Mouse (Mus musculus) CH12.LX (cell line): Measurements from ENCODE around the gene Zmat5. TPM values are rescaled to one million over a fixed set of nuclear protein-coding genes. Genes with fewer than 3 reads are reported as not detected.
A peak's percentile ranks its signal among the peaks of the same experiment; 100 is the strongest.

Experiments
- DNase-seq: peaks from one replicate; pipeline ENCODE4 v3.0.0-alpha.2; 2013; ENCODE audit errors: extremely low read depth
- H3K27ac ChIP-seq: 2 replicates; pipeline ENCODE4 v1.5.1; 2012; ENCODE audit warnings: low read depth, mild to moderate bottlenecking, control low read depth, moderate library complexity; ENCODE audit not compliant: insufficient read depth
- H3K27me3 ChIP-seq: replicated peaks from 2 replicates; pipeline ENCODE3; 2012; ENCODE audit warnings: inconsistent platforms
- H3K36me3 ChIP-seq, 2 experiments: replicated peaks in 1 of 2; 2 replicates each; pipeline versions ENCODE3 to v1.6.1; 2012; ENCODE audit warnings: inconsistent platforms in 1 of 2, low read length in 1 of 2, mild to moderate bottlenecking in 1 of 2, mixed read lengths in 1 of 2, moderate library complexity in 1 of 2; ENCODE audit not compliant: control insufficient read depth in 1 of 2, insufficient read depth in 1 of 2
- H3K4me1 ChIP-seq, 2 experiments: 2 replicates each; pipeline ENCODE4 v1.6.1; 2012; ENCODE audit warnings: inconsistent platforms in 1 of 2, moderate library complexity in 1 of 2; ENCODE audit not compliant: insufficient read depth in 2 of 2, control insufficient read depth in 1 of 2
- H3K4me2 ChIP-seq: 2 replicates; pipeline ENCODE4 v1.6.1; 2012; ENCODE audit warnings: low read depth, mild to moderate bottlenecking, control low read depth; ENCODE audit not compliant: poor library complexity, insufficient read depth, severe bottlenecking
- H3K4me3 ChIP-seq, 3 experiments: fragments of 150-350 bp in 1 of 3; sonication (generic) in 1 of 3; replicated peaks in 1 of 3; 2 replicates each; pipeline versions ENCODE3 to v1.5.1; 2011 to 2012; ENCODE audit warnings: low read depth in 2 of 3, low read length in 2 of 3, mild to moderate bottlenecking in 2 of 3, moderate library complexity in 2 of 3, control low read depth in 1 of 3, improper control_type of control experiment in 1 of 3, inconsistent platforms in 1 of 3, mixed read lengths in 1 of 3; ENCODE audit not compliant: poor library complexity in 1 of 3
- H3K79me2 ChIP-seq: replicated peaks from 2 replicates; pipeline ENCODE4 v1.6.1; 2012; ENCODE audit warnings: mild to moderate bottlenecking, moderate library complexity; ENCODE audit not compliant: control insufficient read depth, poor library complexity, insufficient read depth, severe bottlenecking; ENCODE audit errors: extremely low read depth
- H3K9ac ChIP-seq: 2 replicates; pipeline ENCODE4 v1.6.1; 2012; ENCODE audit warnings: low read depth, mild to moderate bottlenecking, control low read depth, moderate library complexity; ENCODE audit not compliant: insufficient read depth
- H3K9me3 ChIP-seq: replicated peaks from 2 replicates; pipeline ENCODE3; 2012; ENCODE audit warnings: low read length, inconsistent platforms, mixed read lengths
- ELF1 ChIP-seq: IDR thresholded peaks from 2 replicates; pipeline ENCODE4 v1.6.1; 2014; ENCODE audit warnings: low read depth, mild to moderate bottlenecking, inconsistent platforms, low read length, improper control_type of control experiment
- EP300 ChIP-seq: IDR thresholded peaks from 2 replicates; pipeline ENCODE4 v1.6.1; 2011; ENCODE audit warnings: low read length, improper control_type of control experiment
- ETS1 ChIP-seq: conservative IDR thresholded peaks from 2 replicates; pipeline ENCODE4 v1.6.1; 2012; ENCODE audit warnings: low read depth, mild to moderate bottlenecking, inconsistent platforms, low read length, improper control_type of control experiment, moderate library complexity
- HCFC1 ChIP-seq: IDR thresholded peaks from 2 replicates; pipeline ENCODE4 v1.6.1; 2012; ENCODE audit warnings: low read depth, mild to moderate bottlenecking, inconsistent platforms, low read length, improper control_type of control experiment
- JUN ChIP-seq: IDR thresholded peaks from 2 replicates; pipeline ENCODE4 v1.6.1; 2011; ENCODE audit warnings: low read depth, mild to moderate bottlenecking, low read length, improper control_type of control experiment, moderate library complexity; ENCODE audit not compliant: insufficient read depth
- MAFK ChIP-seq: IDR thresholded peaks from 2 replicates; pipeline ENCODE4 v1.6.1; 2011; ENCODE audit warnings: low read length, improper control_type of control experiment; ENCODE audit not compliant: insufficient replicate concordance
- MAX ChIP-seq: IDR thresholded peaks from 2 replicates; pipeline ENCODE4 v1.6.1; 2011; ENCODE audit warnings: low read length, improper control_type of control experiment
- MXI1 ChIP-seq: IDR thresholded peaks from 2 replicates; pipeline ENCODE4 v1.6.1; 2011; ENCODE audit warnings: mild to moderate bottlenecking, low read depth, low read length, improper control_type of control experiment
- NELFE ChIP-seq: IDR thresholded peaks from 2 replicates; pipeline ENCODE4 v1.6.1; 2011; ENCODE audit warnings: low read depth, low read length, improper control_type of control experiment
- NRF1 ChIP-seq: IDR thresholded peaks from 2 replicates; pipeline ENCODE4 v1.6.1; 2014; ENCODE audit warnings: low read depth, mild to moderate bottlenecking, inconsistent platforms, low read length, improper control_type of control experiment, moderate library complexity
- RAD21 ChIP-seq: IDR thresholded peaks from 2 replicates; pipeline ENCODE4 v1.6.1; 2011; ENCODE audit warnings: low read depth, mild to moderate bottlenecking, low read length, improper control_type of control experiment, moderate library complexity
- SIN3A ChIP-seq: IDR thresholded peaks from 2 replicates; pipeline ENCODE4 v1.6.1; 2012; ENCODE audit warnings: low read length, improper control_type of control experiment, inconsistent platforms
- TCF12 ChIP-seq: IDR thresholded peaks from 2 replicates; pipeline ENCODE4 v1.6.1; 2014; ENCODE audit warnings: low read depth, mild to moderate bottlenecking, inconsistent platforms, low read length, improper control_type of control experiment
- USF2 ChIP-seq: conservative IDR thresholded peaks from 2 replicates; pipeline ENCODE4 v1.6.1; 2011; ENCODE audit warnings: low read depth, low read length, improper control_type of control experiment
- ZC3H11A ChIP-seq: IDR thresholded peaks from 2 replicates; pipeline ENCODE4 v1.6.1; 2012; ENCODE audit warnings: low read depth, mild to moderate bottlenecking, inconsistent platforms, low read length, improper control_type of control experiment
- dilution Hi-C: fragments of 300-500 bp; cut with MboI; formaldehyde crosslinking; loops from 2 replicates; pipeline ENCODE4 v1.14.3; 2020; ENCODE audit warnings: low sequenced_read_pairs; ENCODE audit not compliant: extremely low pct_unique_long_range_greater_than_20kb, extremely low pct_ligation_motif_present
- in situ Hi-C: fragments of 300-500 bp; cut with MboI; formaldehyde crosslinking; loops from 3 replicates; pipeline ENCODE4 v1.14.3; 2019; ENCODE audit warnings: low sequenced_read_pairs, low pct_ligation_motif_present, low pct_unique_long_range_greater_than_20kb, mixed read lengths
- polyA plus RNA-seq: library from polyadenylated mRNA; unstranded; fragments of >175 nt; gene quantifications from 2 replicates; pipeline ENCODE4 v1.2.1, GENCODE M21; 2012; ENCODE audit warnings: low read depth; ENCODE audit not compliant: insufficient read length
- total RNA-seq, 2 experiments: library from RNA; depleted of rRNA; stranded (reverse); fragments of 300-350 nt in 1 of 2; fragments of >200 nt in 1 of 2; gene quantifications; 2 replicates each; pipeline ENCODE4 v1.2.3; 2012 to 2014

The Zmat5 gene
- total and polyA plus RNA-seq, 3 experiments: 35.9 to 75.2 (median 51.4) TPM

GRCm38 (mm10) chr11:4661871-4662495 is 42.5 kb upstream of the Zmat5 start:
- Histone ChIP-seq H3K4me2 (peak overlapping the region; percentile 62; the same call in 1 of the 2 replicates), H3K4me3 (no peak overlapping the region), H3K79me2 (no peaks in the 10 kb centered on the region), H3K9ac (peak overlapping the region; percentile 12; the same call in 1 of the 2 replicates), H3K27me3 (no peaks in the 10 kb centered on the region), H3K36me3 (peaks cover 35 to 53% of the 10 kb centered on the region in 2 experiments), H3K27ac (peak overlapping the region; percentile 27; the same call in 1 of the 2 replicates), H3K9me3 (no peaks in the 10 kb centered on the region), H3K4me1 (peaks cover 3 to 29% of the 10 kb centered on the region in 2 experiments)
- dilution Hi-C loops: no loop called here
- in situ Hi-C loops: no loop called here
- no peak for TF ChIP-seq NRF1
- TF ChIP-seq ELF1: no peak
- TF ChIP-seq JUN: no peak
- no peak for TF ChIP-seq RAD21
- TF ChIP-seq MXI1: no peak
- TF ChIP-seq SIN3A: no peak
- TF ChIP-seq NELFE: no peak
- TF ChIP-seq TCF12: no peak
- TF ChIP-seq ZC3H11A: no peak
- TF ChIP-seq ETS1: no peak
- no peak for TF ChIP-seq MAFK
- TF ChIP-seq EP300: no peak
- TF ChIP-seq MAX: no peak
- no peak for TF ChIP-seq USF2
- DNase-seq: peak; percentile 16

GRCm38 (mm10) chr11:4662496-4662878 is 42.0 kb upstream of the Zmat5 start:
- dilution Hi-C loops (no loop called here), in situ Hi-C loops (no loop called here)
- no peak for TF ChIP-seq TCF12
- no peak for TF ChIP-seq NELFE
- no peak for TF ChIP-seq HCFC1
- Histone ChIP-seq H3K79me2 (no peaks in the 10 kb centered on the region), H3K27me3 (no peaks in the 10 kb centered on the region), H3K4me1 (peaks cover 3 to 29% of the 10 kb centered on the region in 2 experiments), H3K27ac (no peak overlapping the region), H3K9me3 (no peaks in the 10 kb centered on the region), H3K36me3 (peaks cover 36 to 53% of the 10 kb centered on the region in 2 experiments), H3K4me2 (no peak overlapping the region), H3K4me3 (no peak overlapping the region), H3K9ac (no peak overlapping the region)
- no peak for DNase-seq
